Mouse (Mus musculus) thymus, adult 2 months (tissue): ENCODE results near the gene Cbx8. TPM values are rescaled to one million over a fixed set of nuclear protein-coding genes. Genes with fewer than 3 reads are reported as not detected.

Experiments
- DNase-seq: peaks from one replicate; pipeline ENCODE4 v3.0.0; 2021
- H3K27ac ChIP-seq: fragments of 200-500 bp; 2 replicates; pipeline ENCODE4 v1.5.1; 2012; ENCODE audit warnings: low read length, control low read depth; ENCODE audit not compliant: control insufficient read depth, insufficient read depth
- H3K27me3 ChIP-seq: fragments of 200-500 bp; 2 replicates; pipeline ENCODE4 v1.6.1; 2012; ENCODE audit warnings: mild to moderate bottlenecking, low read length, moderate library complexity, mixed read lengths; ENCODE audit not compliant: control insufficient read depth, insufficient read depth
- H3K36me3 ChIP-seq: fragments of 200-500 bp; 2 replicates; pipeline ENCODE4 v1.6.1; 2012; ENCODE audit warnings: mild to moderate bottlenecking, low read length, moderate library complexity; ENCODE audit not compliant: control insufficient read depth, insufficient read depth
- H3K4me1 ChIP-seq: fragments of 200-500 bp; replicated peaks from 2 replicates; pipeline ENCODE4 v1.6.1; 2012; ENCODE audit warnings: low read length; ENCODE audit not compliant: control insufficient read depth, insufficient read depth
- H3K4me3 ChIP-seq: fragments of 200-500 bp; 2 replicates; pipeline ENCODE4 v1.5.1; 2012; ENCODE audit warnings: mild to moderate bottlenecking, low read length, control low read depth, moderate library complexity; ENCODE audit not compliant: control insufficient read depth, insufficient read depth
- CTCF ChIP-seq: fragments of 200-500 bp; IDR thresholded peaks from 2 replicates; pipeline ENCODE4 v1.5.1; 2012; ENCODE audit warnings: mild to moderate bottlenecking, control low read depth, low read length, moderate library complexity, borderline replicate concordance; ENCODE audit not compliant: control insufficient read depth, poor library complexity, insufficient read depth; ENCODE audit errors: extremely low read depth
- POLR2A ChIP-seq: fragments of 200-500 bp; IDR thresholded peaks from 2 replicates; pipeline ENCODE4 v1.6.1; 2012; ENCODE audit warnings: mild to moderate bottlenecking, low read length, control low read depth, moderate library complexity; ENCODE audit not compliant: control insufficient read depth, poor library complexity, insufficient read depth; ENCODE audit errors: extremely low read depth
- WGBS: fragments of 180-500 bp; shearing (Covaris S2); methylation state at CpG from one replicate; pipeline ENCODE4 v1.1.7; 2018; 5-methylcytosine and 5-hydroxymethylcytosine counted together
- polyA plus RNA-seq: library from polyadenylated mRNA; depleted of rRNA; stranded (reverse); fragments of >200 nt; gene quantifications from 2 replicates; pipeline ENCODE4 v1.2.3, GENCODE M21; 2012

The Cbx8 gene
- polyA plus RNA-seq, 1 experiment, result 8.2 TPM

DNA sequence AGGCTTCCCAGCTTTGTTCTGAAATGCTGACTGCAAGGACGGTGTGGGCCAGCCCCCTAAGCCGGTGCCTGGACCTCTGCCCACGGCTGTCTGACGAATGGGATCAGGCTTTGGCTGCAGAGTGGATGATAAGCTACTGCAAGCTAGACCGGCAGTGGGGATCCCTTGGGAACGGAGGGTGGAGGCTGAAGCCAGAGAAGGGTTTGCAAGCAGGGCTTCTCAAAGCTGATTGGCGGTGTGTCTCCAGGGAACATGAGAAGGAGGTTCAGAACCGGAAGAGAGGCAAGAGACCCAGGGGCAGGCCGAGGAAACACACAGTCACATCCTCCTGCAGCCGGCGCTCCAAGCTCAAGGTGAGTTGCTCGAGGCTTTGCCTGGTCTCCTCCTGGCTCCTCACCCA lies 14.6 kb downstream of the Cbx8 start:
- 91% methylated on average over 12 of the region's 12 CpGs for WGBS
- no peaks in the 10 kb centered on the region; the same call in 1 of the 2 replicates for H3K27me3 ChIP-seq
- H3K4me3 ChIP-seq, result no peak overlapping the region
- H3K27ac ChIP-seq, result no peak overlapping the region
- TF ChIP-seq CTCF, result no peak
- no peak for TF ChIP-seq POLR2A
- peaks cover 13% of the 10 kb centered on the region for H3K36me3 ChIP-seq
- peaks cover 19% of the 10 kb centered on the region for H3K4me1 ChIP-seq
- no peak for DNase-seq

DNA sequence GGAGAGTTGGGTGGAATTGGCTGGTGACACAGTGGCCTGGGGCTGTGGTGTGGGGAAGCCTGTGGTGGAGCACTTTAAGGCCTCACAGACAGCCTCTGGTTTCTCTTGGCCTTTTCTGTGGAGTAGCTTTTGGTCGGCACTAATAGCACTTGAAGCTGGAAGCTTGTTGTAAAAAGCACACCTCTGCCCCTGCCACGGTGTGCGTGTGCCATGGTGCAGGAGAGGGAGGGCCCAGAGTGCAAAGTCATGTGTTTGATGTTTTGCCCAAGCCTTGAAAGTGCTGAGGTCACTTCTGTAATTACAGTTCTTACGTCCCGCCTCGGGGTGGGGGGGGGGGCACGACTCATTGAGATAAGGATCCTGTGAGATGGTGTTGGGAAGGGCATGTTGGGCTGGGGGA lies 16.5 kb downstream of the Cbx8 start:
- Histone ChIP-seq H3K36me3 (peaks cover 13% of the 10 kb centered on the region), H3K4me1 (peaks cover 19% of the 10 kb centered on the region), H3K4me3 (peak overlapping the region; percentile 95), H3K27ac (no peak overlapping the region), H3K27me3 (no peaks in the 10 kb centered on the region; the same call in 1 of the 2 replicates)
- WGBS, result 16% methylated on average over 7 of the region's 7 CpGs
- no peak for DNase-seq
- TF ChIP-seq CTCF (no peak), POLR2A (no peak)

DNA sequence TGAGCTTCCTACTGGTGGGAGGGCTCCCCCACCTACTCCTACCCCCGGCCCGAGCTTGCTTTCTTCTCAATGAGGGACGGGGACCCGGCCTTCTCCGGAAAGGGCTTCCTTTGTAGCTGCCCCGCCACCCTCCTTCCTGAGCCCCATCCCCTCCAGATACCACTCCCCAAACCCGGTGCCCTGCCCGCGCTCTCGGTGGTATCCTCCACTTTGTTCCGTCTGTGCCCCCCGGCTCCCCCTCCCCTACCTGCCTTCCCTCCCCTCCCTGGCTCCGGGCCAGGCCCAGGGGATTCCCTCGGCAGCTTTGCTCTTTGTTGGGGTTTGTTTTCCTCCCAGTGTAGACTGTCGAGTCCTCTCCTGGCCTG lies 17.2 kb downstream of the Cbx8 start:
- Histone ChIP-seq H3K27ac (no peak overlapping the region), H3K36me3 (peaks cover 6% of the 10 kb centered on the region), H3K4me3 (peak overlapping the region; percentile 95), H3K27me3 (no peaks in the 10 kb centered on the region; the same call in 1 of the 2 replicates), H3K4me1 (peaks cover 19% of the 10 kb centered on the region)
- peak; percentile 50 for DNase-seq
- WGBS, result under 1% methylated on average over 15 of the region's 15 CpGs
- no peak for TF ChIP-seq POLR2A
- no peak for TF ChIP-seq CTCF

DNA sequence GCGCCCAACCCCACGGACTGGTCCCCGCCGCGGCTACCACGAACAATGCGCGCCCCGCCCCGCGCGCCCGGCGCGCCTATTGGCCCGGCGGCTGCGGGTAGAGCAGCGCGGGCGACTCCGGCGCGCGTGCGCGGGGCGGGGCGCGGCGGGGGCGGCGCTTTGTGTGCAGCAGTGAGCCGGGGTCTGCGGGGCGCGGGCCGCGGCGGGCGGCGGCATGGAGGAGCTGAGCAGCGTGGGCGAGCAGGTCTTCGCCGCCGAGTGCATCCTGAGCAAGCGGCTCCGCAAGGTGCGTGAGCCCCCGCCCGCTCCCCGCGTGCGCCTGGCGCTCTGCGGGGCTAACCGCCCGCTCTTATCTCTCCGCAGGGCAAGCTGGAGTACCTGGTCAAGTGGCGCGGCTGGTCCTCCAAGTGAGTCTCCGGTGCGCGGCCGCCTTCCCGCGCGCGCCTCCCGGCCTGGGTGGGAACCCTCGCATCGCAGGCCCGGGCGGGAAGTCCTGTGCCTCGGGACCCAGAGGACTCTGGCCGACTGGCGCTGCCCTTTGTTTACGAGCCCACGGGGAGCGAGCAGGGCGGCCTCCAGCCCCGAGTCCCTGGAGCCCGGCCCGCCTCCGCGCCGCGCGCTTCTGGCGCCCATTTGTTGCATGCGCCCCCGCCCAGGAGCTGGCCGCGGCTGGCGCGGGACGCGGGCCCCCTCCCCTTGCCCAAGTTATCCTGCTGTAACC lies 17.7 kb downstream of the Cbx8 start, which contains the start of gene Cbx2:
Cbx2 (plus strand) TSS at position 68 of the 721 bp plus-strand sequence.
- Histone ChIP-seq H3K27ac (no peak within 1 kb of the TSS), H3K36me3 (peaks cover 1% of the 10 kb centered on the region), H3K4me1 (peaks cover 19% of the 10 kb centered on the region), H3K27me3 (no peaks in the 10 kb centered on the region; the same call in 1 of the 2 replicates), H3K4me3 (peak within 1 kb of the TSS; percentile 95)
- under 1% methylated on average over 99 of the region's 99 CpGs for WGBS
- TF ChIP-seq POLR2A (peak; percentile 62), CTCF (no peak; the same call in 1 of the 2 replicates)
- peak; percentile 90 for DNase-seq

DNA sequence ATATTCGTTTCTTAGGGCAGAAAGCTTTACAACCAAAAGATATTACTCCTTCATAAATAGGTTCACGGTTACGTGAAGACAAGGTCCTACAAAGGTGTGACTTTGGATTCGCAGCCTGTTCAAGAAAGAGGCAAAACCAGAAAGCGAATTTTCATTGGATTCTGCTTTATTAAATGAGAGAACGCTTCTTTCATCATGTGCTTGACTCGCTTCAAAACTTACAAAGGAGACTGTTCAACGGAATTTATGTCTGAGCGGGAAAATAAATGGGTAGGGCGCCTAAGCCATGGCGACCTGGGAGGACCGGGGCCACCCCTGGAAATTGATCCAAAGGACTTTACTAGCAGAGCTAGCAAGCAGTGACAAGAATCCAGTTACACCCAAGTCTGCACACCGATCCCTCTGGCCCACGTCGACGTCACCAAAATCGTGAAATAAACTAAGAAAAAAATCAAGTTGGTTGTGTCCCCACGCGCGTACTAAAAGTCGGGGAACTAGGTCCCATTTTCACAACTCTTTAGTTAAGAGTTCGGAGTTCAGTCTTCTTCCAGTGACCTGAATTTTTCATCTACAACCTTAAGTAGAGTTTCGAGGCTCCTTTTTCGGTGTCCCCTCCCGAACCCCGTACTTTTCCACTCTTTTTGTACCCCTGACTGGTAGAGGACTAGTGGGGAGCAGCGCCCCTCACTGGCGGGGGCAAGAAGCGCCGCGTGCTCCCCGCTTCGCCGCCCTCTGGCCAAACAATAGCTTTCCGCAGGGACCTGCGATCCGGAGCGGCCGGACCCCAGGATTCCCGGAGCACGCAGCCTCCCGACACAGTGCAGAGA lies 18.5 kb downstream of the Cbx8 start:
- no peak overlapping the region for H3K27ac ChIP-seq
- H3K36me3 ChIP-seq, result no peaks in the 10 kb centered on the region; the same call in 1 of the 2 replicates
- no peaks in the 10 kb centered on the region; the same call in 1 of the 2 replicates for H3K27me3 ChIP-seq
- DNase-seq, result no peak
- peak overlapping the region; percentile 95 for H3K4me3 ChIP-seq
- 10% methylated on average over 42 of the region's 42 CpGs for WGBS
- peaks cover 19% of the 10 kb centered on the region for H3K4me1 ChIP-seq
- TF ChIP-seq CTCF (peak; percentile 93), POLR2A (no peak)

DNA sequence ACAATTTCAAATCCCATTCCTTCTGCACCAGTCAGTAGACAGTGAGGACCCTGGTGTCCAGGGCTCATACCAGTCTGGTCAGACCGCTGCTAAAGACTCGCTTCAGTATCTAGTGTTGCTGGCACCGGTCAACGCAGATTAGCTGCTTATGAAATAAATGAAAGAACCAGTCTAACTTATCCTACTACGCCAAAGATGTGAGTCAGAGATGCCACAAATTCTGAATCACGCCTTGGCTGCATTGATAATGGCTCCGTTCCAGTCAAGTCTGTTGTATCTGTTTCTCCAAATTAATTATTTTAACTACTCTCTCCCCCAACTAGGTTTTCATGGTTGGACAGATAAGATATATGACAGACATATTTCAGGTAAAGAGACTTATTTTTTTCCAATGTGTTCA lies 19.6 kb downstream of the Cbx8 start:
- Histone ChIP-seq H3K4me1 (peaks cover 19% of the 10 kb centered on the region), H3K27me3 (no peaks in the 10 kb centered on the region; the same call in 1 of the 2 replicates), H3K36me3 (no peaks in the 10 kb centered on the region), H3K27ac (no peak overlapping the region), H3K4me3 (no peak overlapping the region)
- 99% methylated on average over 7 of the region's 7 CpGs for WGBS
- TF ChIP-seq POLR2A, result no peak
- no peak for TF ChIP-seq CTCF
- DNase-seq, result no peak
